Comparison of ENCODE assay signal across 12 mouse cellular contexts in genomic region chr4:99574021-99574531, GRCm38 (mm10).
DNase-seq lines count a peak whose midpoint lies in the region; ATAC-seq and TF ChIP-seq lines count a peak whose summit lies in the region.
"Had no signal": no experiment of that assay in that cellular context is flagged by ENCODE, and none has a peak within 500 bp of the region (broad histone marks: within the 10 kb centered on the region; RNA-seq: fewer than 3 reads in every experiment).

No protein-coding gene starts in this region.

- no peak for TF ChIP-seq CTCF in intestine, postnatal 0 days (IDR thresholded peaks at IDR 0.05; ENCODE audit: low read depth)

- peaks cover 39% of the 10 kb centered on the region for H3K27me3 ChIP-seq in lung, embryonic 15.5 days
- H3K27me3 ChIP-seq in forebrain, embryonic 16.5 days (replicated peaks; ENCODE audit: control insufficient read depth, insufficient read depth, low read length), result peaks cover 34% of the 10 kb centered on the region
- H3K27me3 ChIP-seq in neural tube, embryonic 12.5 days (replicated peaks), result peaks cover 43% of the 10 kb centered on the region
- H3K27me3 ChIP-seq in intestine, postnatal 0 days (replicated peaks; ENCODE audit: control insufficient read depth, insufficient read depth, low read length), result peaks cover 17% of the 10 kb centered on the region; the same call in 1 of the 2 replicates

- no peak overlapping the region for H3K27ac ChIP-seq in lung, embryonic 15.5 days
- no peak overlapping the region for H3K27ac ChIP-seq in forebrain, embryonic 16.5 days (ENCODE audit: low read length)
- no peak overlapping the region for H3K27ac ChIP-seq in neural tube, embryonic 12.5 days
- no peak overlapping the region for H3K27ac ChIP-seq in intestine, postnatal 0 days (ENCODE audit: low read depth, low read length)
- H3K27ac ChIP-seq: liver, embryonic 15.5 days had no signal

- H3K9me3 ChIP-seq in lung, embryonic 15.5 days, result no peaks in the 10 kb centered on the region
- H3K9me3 ChIP-seq in forebrain, embryonic 16.5 days (ENCODE audit: control insufficient read depth, low read length), result no peaks in the 10 kb centered on the region
- no peaks in the 10 kb centered on the region for H3K9me3 ChIP-seq in neural tube, embryonic 12.5 days
- H3K9me3 ChIP-seq in intestine, postnatal 0 days (ENCODE audit: control insufficient read depth), result no peaks in the 10 kb centered on the region
- H3K9me3 ChIP-seq: liver, embryonic 15.5 days had no signal

- H3K36me3 ChIP-seq in lung, embryonic 15.5 days, result no peaks in the 10 kb centered on the region
- H3K36me3 ChIP-seq in forebrain, embryonic 16.5 days (ENCODE audit: control insufficient read depth, insufficient read depth), result no peaks in the 10 kb centered on the region
- H3K36me3 ChIP-seq in neural tube, embryonic 12.5 days, result no peaks in the 10 kb centered on the region
- no peaks in the 10 kb centered on the region for H3K36me3 ChIP-seq in intestine, postnatal 0 days (ENCODE audit: control insufficient read depth, insufficient read depth)
- H3K36me3 ChIP-seq: liver, embryonic 15.5 days had no signal

- H3K4me2 ChIP-seq in lung, embryonic 15.5 days, result no peak overlapping the region
- peak overlapping the region; percentile 31 for H3K4me2 ChIP-seq in forebrain, embryonic 16.5 days (ENCODE audit: low read length)
- peak overlapping the region; percentile 22; the same call in 1 of the 2 replicates for H3K4me2 ChIP-seq in neural tube, embryonic 12.5 days (replicated peaks)
- H3K4me2 ChIP-seq in intestine, postnatal 0 days (replicated peaks; ENCODE audit: low read depth), result no peak overlapping the region
- H3K4me2 ChIP-seq: liver, embryonic 15.5 days had no signal

- H3K4me1 ChIP-seq in lung, embryonic 15.5 days, result peaks cover 10% of the 10 kb centered on the region
- peaks cover 17% of the 10 kb centered on the region for H3K4me1 ChIP-seq in forebrain, embryonic 16.5 days (replicated peaks; ENCODE audit: control insufficient read depth, insufficient read depth, low read length)
- peaks cover 19% of the 10 kb centered on the region for H3K4me1 ChIP-seq in neural tube, embryonic 12.5 days
- no peaks in the 10 kb centered on the region for H3K4me1 ChIP-seq in intestine, postnatal 0 days (replicated peaks; ENCODE audit: control insufficient read depth, insufficient read depth, low read length)
- H3K4me1 ChIP-seq: liver, embryonic 15.5 days had no signal

- no peak overlapping the region for H3K9ac ChIP-seq in lung, embryonic 15.5 days
- H3K9ac ChIP-seq in forebrain, embryonic 16.5 days (replicated peaks; ENCODE audit: low read depth, low read length), result no peak overlapping the region
- H3K9ac ChIP-seq in neural tube, embryonic 12.5 days, result no peak overlapping the region
- no peak overlapping the region for H3K9ac ChIP-seq in intestine, postnatal 0 days (ENCODE audit: low read depth, low read length)
- H3K9ac ChIP-seq: liver, embryonic 15.5 days had no signal

- ATAC-seq in lung, embryonic 15.5 days (ENCODE audit: borderline replicate concordance, extremely low read depth, low FRiP score, low TSS enrichment), result peak; percentile 77; the same call in 1 of the 2 replicates
- peak; percentile 42 for ATAC-seq in forebrain, embryonic 16.5 days
- peak; percentile 77 for ATAC-seq in neural tube, embryonic 12.5 days (ENCODE audit: low FRiP score, low read depth)
- no peak for ATAC-seq in intestine, postnatal 0 days
- ATAC-seq in megakaryocyte progenitor cell, adult 5-6 weeks (replicated peaks; ENCODE audit: poor library complexity), result no peak

- no peak overlapping the region for H3K4me3 ChIP-seq in lung, embryonic 15.5 days
- H3K4me3 ChIP-seq in forebrain, embryonic 16.5 days (replicated peaks; ENCODE audit: low read length), result no peak overlapping the region
- H3K4me3 ChIP-seq in neural tube, embryonic 12.5 days, result no peak overlapping the region
- H3K4me3 ChIP-seq in intestine, postnatal 0 days (ENCODE audit: low read depth, low read length), result no peak overlapping the region
- H3K4me3 ChIP-seq: liver, embryonic 15.5 days had no signal

- WGBS in lung, embryonic 15.5 days, result 30% methylated on average over 11 of the region's 11 CpGs
- 4% methylated on average over 11 of the region's 11 CpGs for WGBS in forebrain, embryonic 16.5 days
- 11% methylated on average over 11 of the region's 11 CpGs for WGBS in neural tube, embryonic 12.5 days
- 59% methylated on average over 11 of the region's 11 CpGs for WGBS in intestine, postnatal 0 days

- no peak for DNase-seq in lung, postnatal 10 days
- DNase-seq in embryo, embryonic 11 days, result peak; percentile 68
- DNase-seq in thymus, postnatal 25 days, result no peak
- DNase-seq: heart, postnatal 14 days; kidney, adult 18-20 months; thymus, postnatal 14 days had no signal

Comparison
In these comparisons a context has a peak if more than half of its experiments do, and no peak if none do; other contexts are left out.
1. ATAC-seq: peak in lung, embryonic 15.5 days (single experiment), forebrain, embryonic 16.5 days (single experiment) and neural tube, embryonic 12.5 days (single experiment); none in intestine, postnatal 0 days (single experiment) and megakaryocyte progenitor cell, adult 5-6 weeks (single experiment).
2. H3K4me2 ChIP-seq: peak in forebrain, embryonic 16.5 days (single experiment) and neural tube, embryonic 12.5 days (single experiment); none in lung, embryonic 15.5 days (single experiment) and intestine, postnatal 0 days (single experiment).